Mouse (Mus musculus) activated CD4-positive, CD25-positive, alpha-beta regulatory T cell, adult 4 months (primary cell): ENCODE data around the gene Med8. TPM values are rescaled to one million over a fixed set of nuclear protein-coding genes. Genes with fewer than 3 reads are reported as not detected.

Experiments
- polyA plus RNA-seq, 2 experiments: library from polyadenylated mRNA; unstranded; fragments of 100-300 nt; shearing (Covaris generic); gene quantifications; one replicate each; pipeline ENCODE4 v1.2.1; 2017

The Med8 gene
- polyA plus RNA-seq, 2 experiments from 2014 or later = 115 to 118 TPM

Other genes starting within 250 kb of the Med8 start
- gene Kdm4a, start 229.3 kb upstream of the Med8 start, polyA plus RNA-seq = 10 to 100 TPM in 1 of 2 experiments, 1 to 10 TPM in 1; 6.1 to 11.4 TPM
- under 1 TPM; 0.31 to 0.34 TPM for gene Ptprf, start 117.9 kb upstream of the Med8 start, polyA plus RNA-seq
- 10 to 100 TPM; 11.0 to 11.2 TPM for gene Szt2, start 64 bp upstream of the Med8 start, polyA plus RNA-seq
- gene Elovl1, start 18.8 kb downstream of the Med8 start, polyA plus RNA-seq = 100 to 1,000 TPM; 125 to 129 TPM
- 10 to 100 TPM in 1 of 2 experiments, 1 to 10 TPM in 1; 9.4 to 15.3 TPM for gene Cdc20, start 28.0 kb downstream of the Med8 start, polyA plus RNA-seq
- gene Mpl, start 48.2 kb downstream of the Med8 start, polyA plus RNA-seq = not detected
- not detected for gene Tie1, start 80.7 kb downstream of the Med8 start, polyA plus RNA-seq
- gene 2610528J11Rik, start 117.7 kb downstream of the Med8 start, polyA plus RNA-seq = not detected
- not detected for gene Tmem125, start 134.7 kb downstream of the Med8 start, polyA plus RNA-seq
- gene Cfap57, start 211.4 kb downstream of the Med8 start, polyA plus RNA-seq = not detected
- 100 to 1,000 TPM; 163 to 165 TPM for gene Ebna1bp2, start 211.5 kb downstream of the Med8 start, polyA plus RNA-seq
- gene Olfr62, start 249.6 kb downstream of the Med8 start, polyA plus RNA-seq = not detected